ENCODE assay signal across 21 mouse cellular contexts in genomic region chr10:51571225-51571996, GRCm38 (mm10). TPM values are rescaled to one million over a fixed set of nuclear protein-coding genes. Genes with fewer than 3 reads are reported as not detected.
DNase-seq lines count a peak whose midpoint lies in the region; ATAC-seq lines count a peak whose summit lies in the region.
"Had no signal": no experiment of that assay in that cellular context is flagged by ENCODE, and none has a peak within 500 bp of the region (broad histone marks: within the 10 kb centered on the region; RNA-seq: fewer than 3 reads in every experiment).

No protein-coding gene starts in this region.

- H3K9me3 ChIP-seq in liver, embryonic 12.5 days (replicated peaks), result no peaks in the 10 kb centered on the region
- no peaks in the 10 kb centered on the region for H3K9me3 ChIP-seq in intestine, embryonic 15.5 days
- no peaks in the 10 kb centered on the region for H3K9me3 ChIP-seq in stomach, embryonic 14.5 days (ENCODE audit: control insufficient read depth, low read depth, low read length)
- H3K9me3 ChIP-seq: embryonic facial prominence, embryonic 13.5 days; limb, embryonic 10.5 days; liver, embryonic 15.5 days; midbrain, embryonic 10.5 days; neural tube, embryonic 15.5 days had no signal

- H3K27me3 ChIP-seq in liver, embryonic 12.5 days (replicated peaks), result no peaks in the 10 kb centered on the region
- H3K27me3 ChIP-seq in intestine, embryonic 15.5 days (replicated peaks), result no peaks in the 10 kb centered on the region
- no peaks in the 10 kb centered on the region for H3K27me3 ChIP-seq in stomach, embryonic 14.5 days (ENCODE audit: control insufficient read depth, insufficient read depth, low read length)
- H3K27me3 ChIP-seq: embryonic facial prominence, embryonic 13.5 days; liver, embryonic 15.5 days; neural tube, embryonic 15.5 days had no signal

- H3K4me2 ChIP-seq in liver, embryonic 12.5 days, result no peak overlapping the region
- no peak overlapping the region for H3K4me2 ChIP-seq in intestine, embryonic 15.5 days (replicated peaks)
- H3K4me2 ChIP-seq in stomach, embryonic 14.5 days (replicated peaks; ENCODE audit: low read depth, low read length), result no peak overlapping the region
- H3K4me2 ChIP-seq: embryonic facial prominence, embryonic 13.5 days; heart, embryonic 11.5 days; liver, embryonic 15.5 days; neural tube, embryonic 15.5 days had no signal

- H3K36me3 ChIP-seq in liver, embryonic 12.5 days, result no peaks in the 10 kb centered on the region
- H3K36me3 ChIP-seq in intestine, embryonic 15.5 days, result no peaks in the 10 kb centered on the region
- H3K36me3 ChIP-seq in stomach, embryonic 14.5 days (ENCODE audit: control insufficient read depth, insufficient read depth, low read length), result no peaks in the 10 kb centered on the region
- H3K36me3 ChIP-seq: embryonic facial prominence, embryonic 13.5 days; limb, embryonic 10.5 days; liver, embryonic 15.5 days; midbrain, embryonic 10.5 days; neural tube, embryonic 15.5 days had no signal

- no peak for ATAC-seq in liver, embryonic 12.5 days
- peak; percentile 91 for ATAC-seq in intestine, embryonic 15.5 days
- peak; percentile 53; the same call in 1 of the 2 replicates for ATAC-seq in stomach, embryonic 14.5 days (ENCODE audit: insufficient number of reproducible peaks, insufficient read depth, low FRiP score, low read depth)

- DNase-seq in liver (peak; percentile 5), MEL-GATA-1-ER (ENCODE audit: extremely low read depth, low read depth) (peak; percentile 4)
- no peak for DNase-seq in right cerebral cortex, postnatal 14 days
- no peak for DNase-seq in thymus, postnatal 0 days (ENCODE audit: low spot score)
- no peak for DNase-seq in layer of hippocampus, postnatal 36 days
- DNase-seq: cerebellum, postnatal 25 days; gastrocnemius, postnatal 25 days; heart, postnatal 36 days; thymus, adult 18-20 months had no signal

- H3K9ac ChIP-seq in liver, embryonic 12.5 days, result no peak overlapping the region
- H3K9ac ChIP-seq in intestine, embryonic 15.5 days, result no peak overlapping the region
- no peak overlapping the region for H3K9ac ChIP-seq in stomach, embryonic 14.5 days (replicated peaks; ENCODE audit: low read depth, low read length)
- H3K9ac ChIP-seq: embryonic facial prominence, embryonic 13.5 days; liver, embryonic 15.5 days; neural tube, embryonic 15.5 days had no signal

- no peak overlapping the region for H3K4me3 ChIP-seq in liver, embryonic 12.5 days
- no peak overlapping the region for H3K4me3 ChIP-seq in intestine, embryonic 15.5 days (replicated peaks)
- no peak overlapping the region for H3K4me3 ChIP-seq in stomach, embryonic 14.5 days (ENCODE audit: low read depth, low read length)
- H3K4me3 ChIP-seq: embryonic facial prominence, embryonic 13.5 days; limb, embryonic 10.5 days; liver, embryonic 15.5 days; midbrain, embryonic 10.5 days; neural tube, embryonic 15.5 days had no signal

- WGBS in liver, embryonic 12.5 days (ENCODE audit: insufficient replicate concordance), result 45% methylated on average over 9 of the region's 9 CpGs
- WGBS in intestine, embryonic 15.5 days, result 57% methylated on average over 9 of the region's 9 CpGs
- 67% methylated on average over 9 of the region's 9 CpGs for WGBS in stomach, embryonic 14.5 days

- H3K27ac ChIP-seq in liver, embryonic 12.5 days, result no peak overlapping the region
- no peak overlapping the region for H3K27ac ChIP-seq in intestine, embryonic 15.5 days
- no peak overlapping the region for H3K27ac ChIP-seq in stomach, embryonic 14.5 days (ENCODE audit: low read length)
- H3K27ac ChIP-seq: embryonic facial prominence, embryonic 13.5 days; limb, embryonic 10.5 days; liver, embryonic 15.5 days; midbrain, embryonic 10.5 days; neural tube, embryonic 15.5 days had no signal

- H3K4me1 ChIP-seq in liver, embryonic 12.5 days, result no peaks in the 10 kb centered on the region
- H3K4me1 ChIP-seq in intestine, embryonic 15.5 days (replicated peaks), result no peaks in the 10 kb centered on the region
- H3K4me1 ChIP-seq in stomach, embryonic 14.5 days (ENCODE audit: control insufficient read depth, insufficient read depth, low read length), result no peaks in the 10 kb centered on the region
- H3K4me1 ChIP-seq: embryonic facial prominence, embryonic 13.5 days; limb, embryonic 10.5 days; liver, embryonic 15.5 days; midbrain, embryonic 10.5 days; neural tube, embryonic 15.5 days had no signal

RNA-seq across cellular contexts. Expression of gene Fam162b, which starts 18.9 kb away (rescaled TPM):
- 0.33 TPM in 1 of 2 replicates, not detected in the other for polyA plus RNA-seq in liver, embryonic 12.5 days (2016; fragmentation: Nextera tagmentation; extraction: Ambion mirVana)
- 12.4 and 14.5 TPM in 2 replicates for polyA plus RNA-seq in intestine, embryonic 15.5 days (2015; fragmentation: Nextera tagmentation; extraction: Ambion mirVana)
- polyA plus RNA-seq in stomach, embryonic 14.5 days (2014; fragmentation: Nextera tagmentation; extraction: Ambion mirVana), result 53.1 and 62.3 TPM in 2 replicates
- polyA plus RNA-seq in thymus, postnatal 0 days (2015; fragmentation: Nextera tagmentation; extraction: Ambion mirVana), result 0.35 and 0.60 TPM in 2 replicates
- not detected for total RNA-seq in layer of hippocampus, postnatal 36 days (2021)
- total RNA-seq: gastrocnemius, postnatal 25 days; heart, postnatal 36 days; layer of hippocampus, postnatal 14 days; MEL had no signal
- polyA plus RNA-seq: frontal cortex, adult 2 months; liver, embryonic 15.5 days had no signal

RNA-seq across cellular contexts. Expression of gene Gprc6a, which starts 59.9 kb away (rescaled TPM):
- polyA plus RNA-seq in liver, embryonic 12.5 days (2016; fragmentation: Nextera tagmentation; extraction: Ambion mirVana), result 0.10 TPM in 1 of 2 replicates, not detected in the other
- polyA plus RNA-seq in intestine, embryonic 15.5 days (2015; fragmentation: Nextera tagmentation; extraction: Ambion mirVana), result not detected in 2 replicates
- 0.14 and 0.16 TPM in 2 replicates for polyA plus RNA-seq in stomach, embryonic 14.5 days (2014; fragmentation: Nextera tagmentation; extraction: Ambion mirVana)
- polyA plus RNA-seq in thymus, postnatal 0 days (2015; fragmentation: Nextera tagmentation; extraction: Ambion mirVana), result 0.05 TPM in 1 of 2 replicates, not detected in the other
- total RNA-seq in layer of hippocampus, postnatal 36 days (2021), result not detected
- total RNA-seq: gastrocnemius, postnatal 25 days; heart, postnatal 36 days; layer of hippocampus, postnatal 14 days; MEL had no signal
- polyA plus RNA-seq: embryonic facial prominence, embryonic 13.5 days; frontal cortex, adult 2 months; heart, embryonic 11.5 days; limb, embryonic 10.5 days; midbrain, embryonic 10.5 days; neural tube, embryonic 15.5 days had no signal

Comparison
In these comparisons a context has a peak if more than half of its experiments do, and no peak if none do; other contexts are left out.
1. DNase-seq: peak in liver (single experiment) and MEL-GATA-1-ER (single experiment); none in right cerebral cortex, postnatal 14 days (single experiment), thymus, postnatal 0 days (single experiment) and layer of hippocampus, postnatal 36 days (0 of 2).